Mouse (Mus musculus) megakaryocyte, embryonic 14.5 days (primary cell): ENCODE results near the gene Cacng4.

Experiments
- FLI1 ChIP-seq: IDR thresholded peaks from 2 replicates; pipeline ENCODE4 v1.6.1; 2012; ENCODE audit warnings: low read length, inconsistent platforms, mixed read lengths
- GATA1 ChIP-seq: IDR thresholded peaks from 3 replicates; pipeline ENCODE4 v1.6.1; 2012; ENCODE audit warnings: mixed read lengths, low read length, inconsistent platforms, borderline replicate concordance

DNA sequence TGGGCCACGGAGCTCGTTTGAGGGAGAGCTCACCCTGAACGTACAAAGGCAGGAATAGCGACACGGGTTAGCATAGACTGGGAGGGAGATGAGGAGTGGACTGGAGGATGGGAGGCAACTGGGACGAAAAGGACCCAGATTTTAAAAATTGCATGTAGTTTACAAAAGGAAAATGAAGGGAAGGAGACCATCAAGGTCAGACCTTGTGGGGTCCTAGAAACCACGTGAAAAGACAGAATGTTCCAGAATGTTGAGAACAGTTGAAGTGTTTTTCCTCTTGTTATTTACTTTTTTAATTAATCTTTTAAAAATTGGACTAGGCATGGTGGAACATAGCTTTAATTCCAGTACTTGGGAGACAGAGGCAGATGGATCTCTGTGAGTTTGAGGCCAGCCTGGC lies 73.3 kb downstream of the Cacng4 start:
- no peak for TF ChIP-seq GATA1
- no peak for TF ChIP-seq FLI1
